31 mouse cellular contexts compared by ENCODE assay signal in genomic region chr3:122492006-122492405, GRCm38 (mm10).
DNase-seq lines count a peak whose midpoint lies in the region; ATAC-seq and TF ChIP-seq lines count a peak whose summit lies in the region.
"Had no signal": no experiment of that assay in that cellular context is flagged by ENCODE, and none has a peak within 500 bp of the region (broad histone marks: within the 10 kb centered on the region; RNA-seq: fewer than 3 reads in every experiment).

No protein-coding gene starts in this region.

- ATAC-seq in forebrain, embryonic 12.5 days (ENCODE audit: low FRiP score): no peak
- ATAC-seq in forebrain, embryonic 13.5 days: no peak
- no peak for ATAC-seq in midbrain, embryonic 13.5 days
- ATAC-seq in midbrain, embryonic 11.5 days (ENCODE audit: low FRiP score): no peak
- ATAC-seq in midbrain, postnatal 0 days (ENCODE audit: low FRiP score): no peak
- ATAC-seq: hindbrain, postnatal 0 days; inflammation-experienced regulatory T-cells, adult 6 months; Patski had no signal

- no peaks in the 10 kb centered on the region for H3K27me3 ChIP-seq in forebrain, embryonic 12.5 days
- no peaks in the 10 kb centered on the region for H3K27me3 ChIP-seq in forebrain, embryonic 13.5 days
- H3K27me3 ChIP-seq in midbrain, embryonic 13.5 days: no peaks in the 10 kb centered on the region
- H3K27me3 ChIP-seq in midbrain, embryonic 11.5 days (ENCODE audit: control insufficient read depth, insufficient read depth, low read length): no peaks in the 10 kb centered on the region
- H3K27me3 ChIP-seq in midbrain, postnatal 0 days (ENCODE audit: insufficient read depth, low read length): no peaks in the 10 kb centered on the region
- H3K27me3 ChIP-seq: CH12.LX; forebrain, embryonic 15.5 days; Patski had no signal

- H3K4me2 ChIP-seq in forebrain, embryonic 12.5 days: 0 out of 2 replicates have a peak overlapping the region, but pooled peaks have one; percentile 46
- H3K4me2 ChIP-seq in forebrain, embryonic 13.5 days: no peak overlapping the region
- no peak overlapping the region for H3K4me2 ChIP-seq in midbrain, embryonic 13.5 days (replicated peaks)
- H3K4me2 ChIP-seq in midbrain, embryonic 11.5 days: no peak overlapping the region
- H3K4me2 ChIP-seq in midbrain, postnatal 0 days (ENCODE audit: low read depth, low read length, poor library complexity, severe bottlenecking): no peak overlapping the region
- H3K4me2 ChIP-seq: heart, embryonic 12.5 days; heart, embryonic 15.5 days had no signal

- peaks cover 38% of the 10 kb centered on the region for H3K4me1 ChIP-seq in forebrain, embryonic 12.5 days
- peaks cover 32% of the 10 kb centered on the region for H3K4me1 ChIP-seq in forebrain, embryonic 13.5 days
- H3K4me1 ChIP-seq in midbrain, embryonic 13.5 days (replicated peaks): peaks cover 33% of the 10 kb centered on the region
- peaks cover 14% of the 10 kb centered on the region; the same call in 1 of the 2 replicates for H3K4me1 ChIP-seq in midbrain, embryonic 11.5 days (ENCODE audit: control insufficient read depth, insufficient read depth, low read length)
- H3K4me1 ChIP-seq in cortical plate, adult 2 months (ENCODE audit: control insufficient read depth, insufficient read depth, low read length): peaks cover 7% of the 10 kb centered on the region; the same call in 1 of the 2 replicates
- peaks cover 10% of the 10 kb centered on the region for H3K4me1 ChIP-seq in midbrain, postnatal 0 days (ENCODE audit: insufficient read depth, low read length)

- H3K9ac ChIP-seq in forebrain, embryonic 12.5 days: no peak overlapping the region
- H3K9ac ChIP-seq in forebrain, embryonic 13.5 days: no peak overlapping the region
- no peak overlapping the region for H3K9ac ChIP-seq in midbrain, embryonic 13.5 days (replicated peaks)
- no peak overlapping the region for H3K9ac ChIP-seq in midbrain, embryonic 11.5 days (ENCODE audit: low read length)
- H3K9ac ChIP-seq in midbrain, postnatal 0 days (replicated peaks; ENCODE audit: low read length, poor library complexity, severe bottlenecking): no peak overlapping the region
- H3K9ac ChIP-seq: embryonic facial prominence, embryonic 13.5 days; heart, embryonic 12.5 days; heart, embryonic 15.5 days; hindbrain, embryonic 14.5 days had no signal

- no peak for TF ChIP-seq CTCF in cortical plate, adult 2 months (IDR thresholded peaks at IDR 0.05; ENCODE audit: extremely low read depth, insufficient read depth, low read length)
- TF ChIP-seq CTCF in midbrain, postnatal 0 days (IDR thresholded peaks at IDR 0.05): no peak

- no peak for DNase-seq in midbrain, embryonic 11.5 days (ENCODE audit: low spot score, missing footprints)
- DNase-seq in midbrain, postnatal 0 days (ENCODE audit: low spot score): no peak
- DNase-seq in lung, postnatal 14 days: no peak
- DNase-seq: adrenal gland, adult 2 months; adrenal gland, postnatal 14 days; B cell, adult 2 months; cerebellum, adult 11 months; cerebellum, adult 2 months; cerebellum, adult 9-11 months; cerebellum, postnatal 25 days; embryo, embryonic 11 days; gastrocnemius, postnatal 10 days; heart, adult 18-20 months; heart, postnatal 10 days; heart, postnatal 4 days had no signal

- no peaks in the 10 kb centered on the region for H3K9me3 ChIP-seq in forebrain, embryonic 12.5 days
- no peaks in the 10 kb centered on the region for H3K9me3 ChIP-seq in forebrain, embryonic 13.5 days (replicated peaks)
- H3K9me3 ChIP-seq in midbrain, embryonic 13.5 days: no peaks in the 10 kb centered on the region
- no peaks in the 10 kb centered on the region for H3K9me3 ChIP-seq in midbrain, embryonic 11.5 days (ENCODE audit: control insufficient read depth, low read length)
- H3K9me3 ChIP-seq in midbrain, postnatal 0 days (ENCODE audit: low read length): no peaks in the 10 kb centered on the region
- H3K9me3 ChIP-seq: embryonic facial prominence, embryonic 10.5 days; embryonic facial prominence, embryonic 13.5 days; forebrain, embryonic 15.5 days; G1E; heart, embryonic 12.5 days; heart, embryonic 15.5 days had no signal

- H3K27ac ChIP-seq in forebrain, embryonic 12.5 days: no peak overlapping the region
- H3K27ac ChIP-seq in forebrain, embryonic 13.5 days: no peak overlapping the region
- peak overlapping the region; percentile 54 for H3K27ac ChIP-seq in midbrain, embryonic 13.5 days
- no peak overlapping the region for H3K27ac ChIP-seq in midbrain, embryonic 11.5 days (ENCODE audit: low read depth, low read length)
- H3K27ac ChIP-seq in cortical plate, adult 2 months (ENCODE audit: insufficient read depth, low read length): 0 out of 2 replicates have a peak overlapping the region, but pooled peaks have one; percentile 44
- H3K27ac ChIP-seq in midbrain, postnatal 0 days (ENCODE audit: low read depth, low read length): peak overlapping the region; percentile 39; the same call in 1 of the 2 replicates
- H3K27ac ChIP-seq: embryonic facial prominence, embryonic 10.5 days; embryonic facial prominence, embryonic 13.5 days; forebrain, embryonic 15.5 days; heart, embryonic 15.5 days; hindbrain, embryonic 14.5 days; hindbrain, postnatal 0 days had no signal

- no peak overlapping the region for H3K4me3 ChIP-seq in forebrain, embryonic 12.5 days (replicated peaks)
- no peak overlapping the region for H3K4me3 ChIP-seq in forebrain, embryonic 13.5 days
- no peak overlapping the region for H3K4me3 ChIP-seq in midbrain, embryonic 13.5 days (replicated peaks)
- no peak overlapping the region for H3K4me3 ChIP-seq in midbrain, embryonic 11.5 days (ENCODE audit: low read depth, low read length)
- no peak overlapping the region for H3K4me3 ChIP-seq in cortical plate, adult 2 months (ENCODE audit: insufficient read depth, low read length)
- no peak overlapping the region for H3K4me3 ChIP-seq in midbrain, postnatal 0 days (ENCODE audit: low read depth, low read length)
- H3K4me3 ChIP-seq: embryonic facial prominence, embryonic 10.5 days; erythroblast, embryonic 14.5 days; heart, embryonic 12.5 days; heart, embryonic 15.5 days had no signal

- 88% methylated on average over 3 of the region's 3 CpGs for WGBS in forebrain, embryonic 12.5 days
- WGBS in forebrain, embryonic 13.5 days: 80% methylated on average over 3 of the region's 3 CpGs
- 79% methylated on average over 3 of the region's 3 CpGs for WGBS in midbrain, embryonic 13.5 days
- WGBS in midbrain, embryonic 11.5 days: 84% methylated on average over 3 of the region's 3 CpGs
- 75% methylated on average over 3 of the region's 3 CpGs for WGBS in midbrain, postnatal 0 days

- no peak for TF ChIP-seq POLR2A in cortical plate, adult 2 months (IDR thresholded peaks at IDR 0.05; ENCODE audit: extremely low read depth, insufficient read depth, low read length)

- H3K36me3 ChIP-seq in forebrain, embryonic 12.5 days (replicated peaks): no peaks in the 10 kb centered on the region
- no peaks in the 10 kb centered on the region for H3K36me3 ChIP-seq in forebrain, embryonic 13.5 days (ENCODE audit: poor library complexity, severe bottlenecking)
- H3K36me3 ChIP-seq in midbrain, embryonic 13.5 days: no peaks in the 10 kb centered on the region
- H3K36me3 ChIP-seq in midbrain, embryonic 11.5 days (ENCODE audit: control insufficient read depth, insufficient read depth, low read length): no peaks in the 10 kb centered on the region
- no peaks in the 10 kb centered on the region for H3K36me3 ChIP-seq in midbrain, postnatal 0 days (ENCODE audit: insufficient read depth, low read length)
- H3K36me3 ChIP-seq: embryonic facial prominence, embryonic 10.5 days; embryonic facial prominence, embryonic 13.5 days; forebrain, embryonic 15.5 days; G1E; heart, embryonic 12.5 days; heart, embryonic 15.5 days had no signal

Comparison
In these comparisons a context has a peak if more than half of its experiments do, and no peak if none do; other contexts are left out.
1. H3K27ac ChIP-seq: peak in midbrain, embryonic 13.5 days (single experiment), cortical plate, adult 2 months (single experiment) and midbrain, postnatal 0 days (single experiment); none in forebrain, embryonic 12.5 days (single experiment), forebrain, embryonic 13.5 days (single experiment) and midbrain, embryonic 11.5 days (single experiment).